Mouse (Mus musculus): ENCODE results near the gene Kcnab2. TPM values are rescaled to one million over a fixed set of nuclear protein-coding genes. Genes with fewer than 3 reads are reported as not detected.

Gene Kcnab2
- polyA plus RNA-seq, 1 experiment: 34.6 TPM

- no peak for TF ChIP-seq POLR2A (IDR thresholded peaks at IDR 0.05; ENCODE audit: low read depth, low read length)
- TF ChIP-seq CTCF (IDR thresholded peaks at IDR 0.05; ENCODE audit: extremely low read depth, insufficient read depth, insufficient read length, insufficient replicate concordance): peak; percentile 39; the same call in 1 of the 2 replicates
- H3K4me3 ChIP-seq (ENCODE audit: extremely low read depth, insufficient read depth, insufficient read length): no peak overlapping the region
- H3K27ac ChIP-seq (ENCODE audit: insufficient read depth, low read length): no peak overlapping the region
- WGBS: 92% methylated on average over 5 of the region's 5 CpGs
- no peaks in the 10 kb centered on the region for H3K27me3 ChIP-seq (ENCODE audit: control insufficient read depth, insufficient read depth, low read length)
- H3K4me1 ChIP-seq (ENCODE audit: control insufficient read depth, insufficient read depth, insufficient read length): no peaks in the 10 kb centered on the region; the same call in 1 of the 2 replicates
- H3K36me3 ChIP-seq (ENCODE audit: control insufficient read depth, insufficient read depth, low read length): peaks cover 4% of the 10 kb centered on the region; the same call in 1 of the 2 replicates
- DNase-seq (ENCODE audit: low read depth in 1 of 2, low spot score in 2 of 2): no peak
Measured at GRCm38 (mm10) chr4:152424922-152425321, 52.7 kb downstream of the Kcnab2 start.

- Histone ChIP-seq H3K27me3 (ENCODE audit: control insufficient read depth, insufficient read depth, low read length) (no peaks in the 10 kb centered on the region), H3K27ac (ENCODE audit: insufficient read depth, low read length) (no peak overlapping the region), H3K4me3 (ENCODE audit: extremely low read depth, insufficient read depth, insufficient read length) (no peak overlapping the region), H3K36me3 (ENCODE audit: control insufficient read depth, insufficient read depth, low read length) (peaks cover 4% of the 10 kb centered on the region; the same call in 1 of the 2 replicates), H3K4me1 (ENCODE audit: control insufficient read depth, insufficient read depth, insufficient read length) (no peaks in the 10 kb centered on the region; the same call in 1 of the 2 replicates)
- no peak for TF ChIP-seq CTCF (IDR thresholded peaks at IDR 0.05; ENCODE audit: extremely low read depth, insufficient read depth, insufficient read length, insufficient replicate concordance)
- TF ChIP-seq POLR2A (IDR thresholded peaks at IDR 0.05; ENCODE audit: low read depth, low read length): no peak
- no peak for DNase-seq (ENCODE audit: low read depth in 1 of 2, low spot score in 2 of 2)
- 88% methylated on average over 4 of the region's 4 CpGs for WGBS
Measured at GRCm38 (mm10) chr4:152424341-152424740, 53.3 kb downstream of the Kcnab2 start.

GRCm38 (mm10) chr4:152423576-152423975, 54.1 kb downstream of the Kcnab2 start:
- no peaks in the 10 kb centered on the region; the same call in 1 of the 2 replicates for H3K4me1 ChIP-seq (ENCODE audit: control insufficient read depth, insufficient read depth, insufficient read length)
- no peak overlapping the region for H3K27ac ChIP-seq (ENCODE audit: insufficient read depth, low read length)
- H3K4me3 ChIP-seq (ENCODE audit: extremely low read depth, insufficient read depth, insufficient read length): no peak overlapping the region
- H3K27me3 ChIP-seq (ENCODE audit: control insufficient read depth, insufficient read depth, low read length): no peaks in the 10 kb centered on the region
- WGBS: 91% methylated on average over 6 of the region's 6 CpGs
- TF ChIP-seq CTCF (IDR thresholded peaks at IDR 0.05; ENCODE audit: extremely low read depth, insufficient read depth, insufficient read length, insufficient replicate concordance) (no peak), POLR2A (IDR thresholded peaks at IDR 0.05; ENCODE audit: low read depth, low read length) (no peak)
- peaks cover 4% of the 10 kb centered on the region; the same call in 1 of the 2 replicates for H3K36me3 ChIP-seq (ENCODE audit: control insufficient read depth, insufficient read depth, low read length)
- DNase-seq (ENCODE audit: low read depth in 1 of 2, low spot score in 2 of 2): no peak

- WGBS: 93% methylated on average over 28 of the region's 28 CpGs
- H3K27ac ChIP-seq (ENCODE audit: insufficient read depth, low read length): no peak overlapping the region
- peaks cover 4% of the 10 kb centered on the region for H3K36me3 ChIP-seq (ENCODE audit: control insufficient read depth, insufficient read depth, low read length)
- no peak overlapping the region for H3K4me3 ChIP-seq (ENCODE audit: extremely low read depth, insufficient read depth, insufficient read length)
- no peak for TF ChIP-seq CTCF (IDR thresholded peaks at IDR 0.05; ENCODE audit: extremely low read depth, insufficient read depth, insufficient read length, insufficient replicate concordance)
- TF ChIP-seq POLR2A (IDR thresholded peaks at IDR 0.05; ENCODE audit: low read depth, low read length): no peak
- no peak for DNase-seq (ENCODE audit: low read depth in 1 of 2, low spot score in 2 of 2)
- no peaks in the 10 kb centered on the region for H3K27me3 ChIP-seq (ENCODE audit: control insufficient read depth, insufficient read depth, low read length)
- no peaks in the 10 kb centered on the region for H3K4me1 ChIP-seq (ENCODE audit: control insufficient read depth, insufficient read depth, insufficient read length)
Measured at GRCm38 (mm10) chr4:152418229-152419060, 59.2 kb downstream of the Kcnab2 start.

GRCm38 (mm10) chr4:152412524-152413080, 65.1 kb downstream of the Kcnab2 start:
- no peak for TF ChIP-seq POLR2A (IDR thresholded peaks at IDR 0.05; ENCODE audit: low read depth, low read length)
- TF ChIP-seq CTCF (IDR thresholded peaks at IDR 0.05; ENCODE audit: extremely low read depth, insufficient read depth, insufficient read length, insufficient replicate concordance): no peak
- H3K36me3 ChIP-seq (ENCODE audit: control insufficient read depth, insufficient read depth, low read length): no peaks in the 10 kb centered on the region; the same call in none of the 2 replicates
- H3K4me3 ChIP-seq (ENCODE audit: extremely low read depth, insufficient read depth, insufficient read length): no peak overlapping the region
- DNase-seq (ENCODE audit: low read depth in 1 of 2, low spot score in 2 of 2): no peak
- 87% methylated on average over 3 of the region's 3 CpGs for WGBS
- H3K27me3 ChIP-seq (ENCODE audit: control insufficient read depth, insufficient read depth, low read length): no peaks in the 10 kb centered on the region
- H3K4me1 ChIP-seq (ENCODE audit: control insufficient read depth, insufficient read depth, insufficient read length): no peaks in the 10 kb centered on the region
- H3K27ac ChIP-seq (ENCODE audit: insufficient read depth, low read length): no peak overlapping the region

GRCm38 (mm10) chr4:152410961-152411360, 66.7 kb downstream of the Kcnab2 start:
- Histone ChIP-seq H3K27me3 (ENCODE audit: control insufficient read depth, insufficient read depth, low read length) (no peaks in the 10 kb centered on the region), H3K4me1 (ENCODE audit: control insufficient read depth, insufficient read depth, insufficient read length) (no peaks in the 10 kb centered on the region), H3K36me3 (ENCODE audit: control insufficient read depth, insufficient read depth, low read length) (peaks cover 2% of the 10 kb centered on the region), H3K4me3 (ENCODE audit: extremely low read depth, insufficient read depth, insufficient read length) (no peak overlapping the region), H3K27ac (ENCODE audit: insufficient read depth, low read length) (no peak overlapping the region)
- DNase-seq (ENCODE audit: low read depth in 1 of 2, low spot score in 2 of 2): no peak
- 93% methylated on average over 13 of the region's 13 CpGs for WGBS
- TF ChIP-seq CTCF (IDR thresholded peaks at IDR 0.05; ENCODE audit: extremely low read depth, insufficient read depth, insufficient read length, insufficient replicate concordance) (no peak), POLR2A (IDR thresholded peaks at IDR 0.05; ENCODE audit: low read depth, low read length) (no peak)

All from spleen, adult 2 months (tissue).